Mouse (Mus musculus) CH12.LX (cell line): Measurements from ENCODE around the gene Tomm20. TPM values are rescaled to one million over a fixed set of nuclear protein-coding genes. Genes with fewer than 3 reads are reported as not detected.

Experiments
- DNase-seq: peaks from one replicate; pipeline ENCODE4 v3.0.0-alpha.2; 2013; ENCODE audit errors: extremely low read depth
- H3K27ac ChIP-seq: 2 replicates; pipeline ENCODE4 v1.5.1; 2012; ENCODE audit warnings: low read depth, mild to moderate bottlenecking, control low read depth, moderate library complexity; ENCODE audit not compliant: insufficient read depth
- H3K27me3 ChIP-seq: replicated peaks from 2 replicates; pipeline ENCODE3; 2012; ENCODE audit warnings: inconsistent platforms
- H3K36me3 ChIP-seq, 2 experiments: replicated peaks in 1 of 2; 2 replicates each; pipeline versions ENCODE3 to v1.6.1; 2012; ENCODE audit warnings: inconsistent platforms in 1 of 2, low read length in 1 of 2, mild to moderate bottlenecking in 1 of 2, mixed read lengths in 1 of 2, moderate library complexity in 1 of 2; ENCODE audit not compliant: control insufficient read depth in 1 of 2, insufficient read depth in 1 of 2
- H3K4me1 ChIP-seq, 2 experiments: 2 replicates each; pipeline ENCODE4 v1.6.1; 2012; ENCODE audit warnings: inconsistent platforms in 1 of 2, moderate library complexity in 1 of 2; ENCODE audit not compliant: insufficient read depth in 2 of 2, control insufficient read depth in 1 of 2
- H3K4me2 ChIP-seq: 2 replicates; pipeline ENCODE4 v1.6.1; 2012; ENCODE audit warnings: low read depth, mild to moderate bottlenecking, control low read depth; ENCODE audit not compliant: poor library complexity, insufficient read depth, severe bottlenecking
- H3K4me3 ChIP-seq, 3 experiments: fragments of 150-350 bp in 1 of 3; sonication (generic) in 1 of 3; replicated peaks in 1 of 3; 2 replicates each; pipeline versions ENCODE3 to v1.5.1; 2011 to 2012; ENCODE audit warnings: low read depth in 2 of 3, low read length in 2 of 3, mild to moderate bottlenecking in 2 of 3, moderate library complexity in 2 of 3, control low read depth in 1 of 3, improper control_type of control experiment in 1 of 3, inconsistent platforms in 1 of 3, mixed read lengths in 1 of 3; ENCODE audit not compliant: poor library complexity in 1 of 3
- H3K79me2 ChIP-seq: replicated peaks from 2 replicates; pipeline ENCODE4 v1.6.1; 2012; ENCODE audit warnings: mild to moderate bottlenecking, moderate library complexity; ENCODE audit not compliant: control insufficient read depth, poor library complexity, insufficient read depth, severe bottlenecking; ENCODE audit errors: extremely low read depth
- H3K9ac ChIP-seq: 2 replicates; pipeline ENCODE4 v1.6.1; 2012; ENCODE audit warnings: low read depth, mild to moderate bottlenecking, control low read depth, moderate library complexity; ENCODE audit not compliant: insufficient read depth
- H3K9me3 ChIP-seq: replicated peaks from 2 replicates; pipeline ENCODE3; 2012; ENCODE audit warnings: low read length, inconsistent platforms, mixed read lengths
- BHLHE40 ChIP-seq: IDR thresholded peaks from 2 replicates; pipeline ENCODE4 v1.6.1; 2011; ENCODE audit warnings: mild to moderate bottlenecking, low read depth, low read length, improper control_type of control experiment
- CHD1 ChIP-seq: IDR thresholded peaks from 2 replicates; pipeline ENCODE4 v1.6.1; 2012; ENCODE audit warnings: low read depth, low read length, improper control_type of control experiment, inconsistent platforms
- CTCF ChIP-seq, 2 experiments: IDR thresholded peaks in 1 of 2; conservative IDR thresholded peaks in 1 of 2; 2 replicates each; pipeline ENCODE4 v1.5.1; 2011 to 2012; ENCODE audit warnings: low read depth in 2 of 2, low read length in 2 of 2, improper control_type of control experiment in 1 of 2, inconsistent platforms in 1 of 2, mild to moderate bottlenecking in 1 of 2, moderate library complexity in 1 of 2
- ELF1 ChIP-seq: IDR thresholded peaks from 2 replicates; pipeline ENCODE4 v1.6.1; 2014; ENCODE audit warnings: low read depth, mild to moderate bottlenecking, inconsistent platforms, low read length, improper control_type of control experiment
- EP300 ChIP-seq: IDR thresholded peaks from 2 replicates; pipeline ENCODE4 v1.6.1; 2011; ENCODE audit warnings: low read length, improper control_type of control experiment
- ETS1 ChIP-seq: conservative IDR thresholded peaks from 2 replicates; pipeline ENCODE4 v1.6.1; 2012; ENCODE audit warnings: low read depth, mild to moderate bottlenecking, inconsistent platforms, low read length, improper control_type of control experiment, moderate library complexity
- HCFC1 ChIP-seq: IDR thresholded peaks from 2 replicates; pipeline ENCODE4 v1.6.1; 2012; ENCODE audit warnings: low read depth, mild to moderate bottlenecking, inconsistent platforms, low read length, improper control_type of control experiment
- IRF4 ChIP-seq: IDR thresholded peaks from 2 replicates; pipeline ENCODE4 v1.6.1; 2014; ENCODE audit warnings: low read depth, mild to moderate bottlenecking, inconsistent platforms, low read length, improper control_type of control experiment
- JUN ChIP-seq: IDR thresholded peaks from 2 replicates; pipeline ENCODE4 v1.6.1; 2011; ENCODE audit warnings: low read depth, mild to moderate bottlenecking, low read length, improper control_type of control experiment, moderate library complexity; ENCODE audit not compliant: insufficient read depth
- KAT2A ChIP-seq: IDR thresholded peaks from 2 replicates; pipeline ENCODE4 v1.6.1; 2012; ENCODE audit warnings: low read length, improper control_type of control experiment, inconsistent platforms; ENCODE audit not compliant: insufficient replicate concordance
- MAFK ChIP-seq: IDR thresholded peaks from 2 replicates; pipeline ENCODE4 v1.6.1; 2011; ENCODE audit warnings: low read length, improper control_type of control experiment; ENCODE audit not compliant: insufficient replicate concordance
- MAX ChIP-seq: IDR thresholded peaks from 2 replicates; pipeline ENCODE4 v1.6.1; 2011; ENCODE audit warnings: low read length, improper control_type of control experiment
- MAZ ChIP-seq: IDR thresholded peaks from 2 replicates; pipeline ENCODE4 v1.6.1; 2012; ENCODE audit warnings: low read depth, mild to moderate bottlenecking, inconsistent platforms, low read length, improper control_type of control experiment, moderate library complexity
- MXI1 ChIP-seq: IDR thresholded peaks from 2 replicates; pipeline ENCODE4 v1.6.1; 2011; ENCODE audit warnings: mild to moderate bottlenecking, low read depth, low read length, improper control_type of control experiment
- MYC ChIP-seq: IDR thresholded peaks from 2 replicates; pipeline ENCODE4 v1.6.1; 2011; ENCODE audit warnings: low read depth, mild to moderate bottlenecking, improper control_type of control experiment, low read length
- NELFE ChIP-seq: IDR thresholded peaks from 2 replicates; pipeline ENCODE4 v1.6.1; 2011; ENCODE audit warnings: low read depth, low read length, improper control_type of control experiment
- NRF1 ChIP-seq: IDR thresholded peaks from 2 replicates; pipeline ENCODE4 v1.6.1; 2014; ENCODE audit warnings: low read depth, mild to moderate bottlenecking, inconsistent platforms, low read length, improper control_type of control experiment, moderate library complexity
- RAD21 ChIP-seq: IDR thresholded peaks from 2 replicates; pipeline ENCODE4 v1.6.1; 2011; ENCODE audit warnings: low read depth, mild to moderate bottlenecking, low read length, improper control_type of control experiment, moderate library complexity
- SMC3 ChIP-seq: IDR thresholded peaks from 2 replicates; pipeline ENCODE4 v1.6.1; 2011; ENCODE audit warnings: low read depth, low read length, improper control_type of control experiment
- TBP ChIP-seq: conservative IDR thresholded peaks from 2 replicates; pipeline ENCODE4 v1.6.1; 2011; ENCODE audit warnings: low read depth, low read length, improper control_type of control experiment
- TCF12 ChIP-seq: IDR thresholded peaks from 2 replicates; pipeline ENCODE4 v1.6.1; 2014; ENCODE audit warnings: low read depth, mild to moderate bottlenecking, inconsistent platforms, low read length, improper control_type of control experiment
- UBTF ChIP-seq: IDR thresholded peaks from 2 replicates; pipeline ENCODE4 v1.6.1; 2012; ENCODE audit warnings: low read depth, mild to moderate bottlenecking, inconsistent platforms, low read length, improper control_type of control experiment, moderate library complexity
- ZC3H11A ChIP-seq: IDR thresholded peaks from 2 replicates; pipeline ENCODE4 v1.6.1; 2012; ENCODE audit warnings: low read depth, mild to moderate bottlenecking, inconsistent platforms, low read length, improper control_type of control experiment
- ZKSCAN1 ChIP-seq: IDR thresholded peaks from 2 replicates; pipeline ENCODE4 v1.6.1; 2012; ENCODE audit warnings: low read depth, inconsistent platforms, low read length, improper control_type of control experiment, borderline replicate concordance
- ZNF384 ChIP-seq: IDR thresholded peaks from 2 replicates; pipeline ENCODE4 v1.6.1; 2012; ENCODE audit warnings: low read depth, low read length, improper control_type of control experiment, inconsistent platforms
- dilution Hi-C: fragments of 300-500 bp; cut with MboI; formaldehyde crosslinking; loops from 2 replicates; pipeline ENCODE4 v1.14.3; 2020; ENCODE audit warnings: low sequenced_read_pairs; ENCODE audit not compliant: extremely low pct_unique_long_range_greater_than_20kb, extremely low pct_ligation_motif_present
- in situ Hi-C: fragments of 300-500 bp; cut with MboI; formaldehyde crosslinking; loops from 3 replicates; pipeline ENCODE4 v1.14.3; 2019; ENCODE audit warnings: low sequenced_read_pairs, low pct_ligation_motif_present, low pct_unique_long_range_greater_than_20kb, mixed read lengths
- polyA plus RNA-seq: library from polyadenylated mRNA; unstranded; fragments of >175 nt; gene quantifications from 2 replicates; pipeline ENCODE4 v1.2.1, GENCODE M21; 2012; ENCODE audit warnings: low read depth; ENCODE audit not compliant: insufficient read length
- total RNA-seq, 2 experiments: library from RNA; depleted of rRNA; stranded (reverse); fragments of 300-350 nt in 1 of 2; fragments of >200 nt in 1 of 2; gene quantifications; 2 replicates each; pipeline ENCODE4 v1.2.3; 2012 to 2014

Gene Tomm20
- total and polyA plus RNA-seq, 3 experiments = 130 to 513 (median 394) TPM

- H3K4me1 ChIP-seq = no peaks in the 10 kb centered on the region
- H3K4me3 ChIP-seq = no peak overlapping the region
- TF ChIP-seq ELF1 (no peak), ZC3H11A (no peak), MYC (no peak), MAFK (no peak), TBP (no peak), NELFE (no peak), ETS1 (no peak), KAT2A (no peak), JUN (no peak), EP300 (no peak), MAZ (no peak), SMC3 (no peak), HCFC1 (no peak), MAX (no peak), NRF1 (no peak), ZNF384 (no peak), ZKSCAN1 (no peak), TCF12 (no peak)
- H3K27ac ChIP-seq = no peak overlapping the region
- 0 out of 2 replicates have a peak, but pooled peaks cover 5% of the 10 kb centered on the region for H3K79me2 ChIP-seq
- no peaks in the 10 kb centered on the region for H3K27me3 ChIP-seq
- dilution Hi-C loops (no loop called here), in situ Hi-C loops (no loop called here)
- DNase-seq = no peak
- H3K9ac ChIP-seq = no peak overlapping the region
- H3K36me3 ChIP-seq = peaks cover 60 to 92% of the 10 kb centered on the region in 2 experiments
- H3K9me3 ChIP-seq = no peaks in the 10 kb centered on the region
- no peak overlapping the region for H3K4me2 ChIP-seq
Observed at GRCm38 (mm10) chr8:126951900-126952636, 6.4 kb upstream of the Tomm20 start.

DNA sequence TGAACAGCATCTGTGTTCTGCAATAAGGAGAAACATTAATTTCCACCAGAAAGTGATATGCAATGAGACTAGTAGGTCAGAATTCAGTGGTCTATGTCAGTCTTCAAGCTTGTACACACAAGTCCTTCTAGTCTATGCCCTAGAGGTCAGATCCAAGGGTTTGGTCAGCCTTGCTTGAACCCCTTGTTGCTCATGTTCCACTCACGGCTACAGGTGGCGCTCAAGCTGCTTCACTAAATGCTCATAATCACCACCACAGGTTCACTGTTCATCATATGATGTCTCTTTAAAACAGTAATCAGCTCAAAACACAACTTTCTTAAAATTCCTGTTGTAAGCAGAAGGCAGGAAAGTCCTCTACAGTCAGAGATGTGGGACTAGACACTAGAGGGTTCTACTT is 3.9 kb upstream of the Tomm20 start:
- in situ Hi-C loops = no loop called here
- dilution Hi-C loops = no loop called here
- no peaks in the 10 kb centered on the region for H3K27me3 ChIP-seq
- no peak for TF ChIP-seq UBTF
- TF ChIP-seq ETS1 = no peak
- peak in 1 of 2 experiments; percentile 50; a peak in 3 of 4 replicates for TF ChIP-seq CTCF (conservative IDR thresholded peaks at IDR 0.05 in 1 of 2, IDR thresholded peaks at IDR 0.05 in 1 of 2; ENCODE audit: low read depth in 2 of 2, low read length in 2 of 2)
- no peak for TF ChIP-seq ELF1
- TF ChIP-seq SMC3 = peak; percentile 19; the same call in 1 of the 2 replicates
- no peak for TF ChIP-seq BHLHE40
- no peak for TF ChIP-seq MXI1
- TF ChIP-seq IRF4 = no peak
- no peak for TF ChIP-seq ZNF384
- peak; percentile 2; the same call in 1 of the 2 replicates for TF ChIP-seq RAD21
- no peak for TF ChIP-seq NELFE
- no peak for TF ChIP-seq CHD1
- H3K27ac ChIP-seq = no peak overlapping the region
- no peak overlapping the region for H3K4me2 ChIP-seq
- no peaks in the 10 kb centered on the region for H3K9me3 ChIP-seq
- H3K36me3 ChIP-seq = peaks cover 43 to 70% of the 10 kb centered on the region in 2 experiments
- DNase-seq = no peak
- H3K79me2 ChIP-seq = peaks cover 10% of the 10 kb centered on the region
- H3K4me3 ChIP-seq = no peak overlapping the region
- no peak overlapping the region for H3K9ac ChIP-seq
- H3K4me1 ChIP-seq = peaks cover 2 to 9% of the 10 kb centered on the region in 2 experiments; a peak in 3 of 4 replicates
